In genomic region chr1:189341381-189341917, GRCm38 (mm10) we compare ENCODE assay signal across 13 mouse cellular contexts.
DNase-seq lines count a peak whose midpoint lies in the region; ATAC-seq and TF ChIP-seq lines count a peak whose summit lies in the region.
"Had no signal": no experiment of that assay in that cellular context is flagged by ENCODE, and none has a peak within 500 bp of the region (broad histone marks: within the 10 kb centered on the region; RNA-seq: fewer than 3 reads in every experiment).

No protein-coding gene starts in this region.

- H3K27me3 ChIP-seq in midbrain, embryonic 11.5 days (ENCODE audit: control insufficient read depth, insufficient read depth, low read length): no peaks in the 10 kb centered on the region; the same call in 1 of the 2 replicates
- H3K27me3 ChIP-seq in midbrain, embryonic 10.5 days (ENCODE audit: low read depth, poor library complexity, severe bottlenecking): peaks cover 51% of the 10 kb centered on the region
- H3K27me3 ChIP-seq in forebrain, embryonic 16.5 days (replicated peaks; ENCODE audit: control insufficient read depth, insufficient read depth, low read length): no peaks in the 10 kb centered on the region
- peaks cover 11% of the 10 kb centered on the region; the same call in 1 of the 2 replicates for H3K27me3 ChIP-seq in lung, embryonic 14.5 days (ENCODE audit: insufficient read depth, low read length)
- H3K27me3 ChIP-seq in midbrain, embryonic 16.5 days (ENCODE audit: control insufficient read depth, insufficient read depth, low read depth, low read length): no peaks in the 10 kb centered on the region
- H3K27me3 ChIP-seq: CH12.LX had no signal

- 54% methylated on average over 4 of the region's 4 CpGs for WGBS in midbrain, embryonic 11.5 days
- 47% methylated on average over 4 of the region's 4 CpGs for WGBS in midbrain, embryonic 10.5 days
- 50% methylated on average over 4 of the region's 4 CpGs for WGBS in forebrain, embryonic 16.5 days
- WGBS in lung, embryonic 14.5 days: 14% methylated on average over 4 of the region's 4 CpGs
- WGBS in midbrain, embryonic 16.5 days: 43% methylated on average over 4 of the region's 4 CpGs

- no peak for ATAC-seq in midbrain, embryonic 11.5 days (ENCODE audit: low FRiP score)
- no peak for ATAC-seq in forebrain, embryonic 16.5 days
- ATAC-seq in lung, embryonic 14.5 days (ENCODE audit: insufficient read depth): peak; percentile 47; the same call in 1 of the 2 replicates
- no peak for ATAC-seq in midbrain, embryonic 16.5 days

- H3K9me3 ChIP-seq in midbrain, embryonic 11.5 days (ENCODE audit: control insufficient read depth, low read length): no peaks in the 10 kb centered on the region
- H3K9me3 ChIP-seq in midbrain, embryonic 10.5 days (replicated peaks): no peaks in the 10 kb centered on the region
- no peaks in the 10 kb centered on the region for H3K9me3 ChIP-seq in forebrain, embryonic 16.5 days (ENCODE audit: control insufficient read depth, low read length)
- H3K9me3 ChIP-seq in lung, embryonic 14.5 days (ENCODE audit: low read depth, low read length): no peaks in the 10 kb centered on the region
- H3K9me3 ChIP-seq in midbrain, embryonic 16.5 days (replicated peaks; ENCODE audit: control insufficient read depth, low read length, poor library complexity, severe bottlenecking): no peaks in the 10 kb centered on the region

- no peak for DNase-seq in midbrain, embryonic 11.5 days (ENCODE audit: low spot score, missing footprints)
- DNase-seq in midbrain, embryonic 10.5 days (ENCODE audit: low spot score): no peak
- peak; percentile 46 for DNase-seq in lung, embryonic 14.5 days
- DNase-seq in gastrocnemius, adult 8-10 months (ENCODE audit: low spot score in 2 of 2): no peak
- DNase-seq in cerebellum, adult 11-12 months: no peak
- DNase-seq: adrenal gland, postnatal 14 days; cerebellum, adult 11 months; heart, postnatal 14 days; kidney, adult 11 months; spleen, adult 18-20 months had no signal

- H3K9ac ChIP-seq in midbrain, embryonic 11.5 days (ENCODE audit: low read length): no peak overlapping the region
- H3K9ac ChIP-seq in forebrain, embryonic 16.5 days (replicated peaks; ENCODE audit: low read depth, low read length): peak overlapping the region; percentile 19; the same call in 1 of the 2 replicates
- no peak overlapping the region for H3K9ac ChIP-seq in lung, embryonic 14.5 days
- H3K9ac ChIP-seq in midbrain, embryonic 16.5 days (ENCODE audit: low read depth, low read length): peak overlapping the region; percentile 36

- no peaks in the 10 kb centered on the region for H3K36me3 ChIP-seq in midbrain, embryonic 11.5 days (ENCODE audit: control insufficient read depth, insufficient read depth, low read length)
- H3K36me3 ChIP-seq in midbrain, embryonic 10.5 days: no peaks in the 10 kb centered on the region
- peaks cover 9% of the 10 kb centered on the region for H3K36me3 ChIP-seq in forebrain, embryonic 16.5 days (ENCODE audit: control insufficient read depth, insufficient read depth)
- H3K36me3 ChIP-seq in lung, embryonic 14.5 days (ENCODE audit: insufficient read depth): no peaks in the 10 kb centered on the region
- peaks cover 14% of the 10 kb centered on the region for H3K36me3 ChIP-seq in midbrain, embryonic 16.5 days (ENCODE audit: control insufficient read depth, insufficient read depth, low read length)

- no peak overlapping the region for H3K27ac ChIP-seq in midbrain, embryonic 11.5 days (ENCODE audit: low read depth, low read length)
- H3K27ac ChIP-seq in midbrain, embryonic 10.5 days (replicated peaks): no peak overlapping the region
- H3K27ac ChIP-seq in forebrain, embryonic 16.5 days (ENCODE audit: low read length): no peak overlapping the region
- H3K27ac ChIP-seq in lung, embryonic 14.5 days (ENCODE audit: low read depth): no peak overlapping the region
- no peak overlapping the region for H3K27ac ChIP-seq in midbrain, embryonic 16.5 days (ENCODE audit: low read length)

- H3K4me2 ChIP-seq in midbrain, embryonic 11.5 days: peak overlapping the region; percentile 4; the same call in 1 of the 2 replicates
- peak overlapping the region; percentile 90 for H3K4me2 ChIP-seq in forebrain, embryonic 16.5 days (ENCODE audit: low read length)
- H3K4me2 ChIP-seq in lung, embryonic 14.5 days: peak overlapping the region; percentile 45
- H3K4me2 ChIP-seq in midbrain, embryonic 16.5 days (ENCODE audit: low read length): peak overlapping the region; percentile 78

- H3K4me3 ChIP-seq in midbrain, embryonic 11.5 days (ENCODE audit: low read depth, low read length): no peak overlapping the region
- no peak overlapping the region for H3K4me3 ChIP-seq in midbrain, embryonic 10.5 days
- H3K4me3 ChIP-seq in forebrain, embryonic 16.5 days (replicated peaks; ENCODE audit: low read length): peak overlapping the region; percentile 85
- no peak overlapping the region for H3K4me3 ChIP-seq in lung, embryonic 14.5 days (ENCODE audit: low read depth, low read length)
- peak overlapping the region; percentile 80 for H3K4me3 ChIP-seq in midbrain, embryonic 16.5 days (ENCODE audit: low read depth, low read length)

- peaks cover 8% of the 10 kb centered on the region for H3K4me1 ChIP-seq in midbrain, embryonic 11.5 days (ENCODE audit: control insufficient read depth, insufficient read depth, low read length)
- peaks cover 23% of the 10 kb centered on the region for H3K4me1 ChIP-seq in midbrain, embryonic 10.5 days
- H3K4me1 ChIP-seq in forebrain, embryonic 16.5 days (replicated peaks; ENCODE audit: control insufficient read depth, insufficient read depth, low read length): peaks cover 20% of the 10 kb centered on the region
- H3K4me1 ChIP-seq in lung, embryonic 14.5 days (ENCODE audit: insufficient read depth): peaks cover 4% of the 10 kb centered on the region; the same call in 1 of the 2 replicates
- H3K4me1 ChIP-seq in midbrain, embryonic 16.5 days (ENCODE audit: control insufficient read depth, insufficient read depth, low read length): peaks cover 20% of the 10 kb centered on the region

- no peak for TF ChIP-seq CTCF in lung, embryonic 14.5 days (IDR thresholded peaks at IDR 0.05; ENCODE audit: low read depth)

Comparison
In these comparisons a context has a peak if more than half of its experiments do, and no peak if none do; other contexts are left out.
1. H3K4me3 ChIP-seq: peak in forebrain, embryonic 16.5 days (single experiment) and midbrain, embryonic 16.5 days (single experiment); none in midbrain, embryonic 11.5 days (single experiment), midbrain, embryonic 10.5 days (single experiment) and lung, embryonic 14.5 days (single experiment).
2. H3K9ac ChIP-seq: peak in forebrain, embryonic 16.5 days (single experiment) and midbrain, embryonic 16.5 days (single experiment); none in midbrain, embryonic 11.5 days (single experiment) and lung, embryonic 14.5 days (single experiment).
3. H3K4me2 ChIP-seq: peak in every context shown above with its lines; median percentile 90 in forebrain, embryonic 16.5 days; 78 in midbrain, embryonic 16.5 days; 45 in lung, embryonic 14.5 days; 4 in midbrain, embryonic 11.5 days.